Mouse (Mus musculus) lung, adult 2 months (tissue): ENCODE data around the gene Pdk3.

Source experiments
- CTCF ChIP-seq: fragments of 200-500 bp; IDR thresholded peaks from 2 replicates; pipeline ENCODE4 v1.5.1; 2011; ENCODE audit warnings: mild to moderate bottlenecking, low read length, control low read depth; ENCODE audit not compliant: insufficient read depth
- POLR2A ChIP-seq: fragments of 200-500 bp; IDR thresholded peaks from 2 replicates; pipeline ENCODE4 v1.6.1; 2011; ENCODE audit warnings: low read depth, mild to moderate bottlenecking, control low read depth, low read length, borderline replicate concordance; ENCODE audit errors: extremely low read depth

DNA sequence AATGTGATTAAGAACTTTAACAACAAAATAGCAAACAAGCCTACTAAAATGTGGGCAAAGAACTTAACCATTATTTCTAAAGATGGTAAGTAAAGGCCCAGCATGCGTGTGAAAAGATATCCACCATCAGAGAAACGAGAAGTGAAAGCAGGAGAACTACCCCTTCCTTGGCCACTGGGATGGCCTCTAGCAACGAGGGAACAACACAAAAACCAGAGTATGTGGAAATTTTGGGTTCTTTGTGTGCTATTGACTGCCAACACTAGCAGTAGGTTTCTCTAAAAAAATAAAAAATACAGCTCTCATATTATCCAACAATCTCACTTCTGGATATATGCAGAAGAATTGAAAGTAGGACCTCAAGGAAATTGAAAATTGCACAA is 45.6 kb upstream of the Pdk3 start:
- no peak for TF ChIP-seq POLR2A
- no peak for TF ChIP-seq CTCF
